ENCODE assay signal across 16 mouse cellular contexts in genomic region chr3:66169873-66170538, GRCm38 (mm10). TPM values are rescaled to one million over a fixed set of nuclear protein-coding genes. Genes with fewer than 3 reads are reported as not detected.
DNase-seq lines count a peak whose midpoint lies in the region; ATAC-seq and TF ChIP-seq lines count a peak whose summit lies in the region.
"Had no signal": no experiment of that assay in that cellular context is flagged by ENCODE, and none has a peak within 500 bp of the region (broad histone marks: within the 10 kb centered on the region; RNA-seq: fewer than 3 reads in every experiment).

No protein-coding gene starts in this region.

- DNase-seq in neural tube, embryonic 11.5 days (ENCODE audit: low spot score): no peak
- peak; percentile 31 for DNase-seq in embryo, embryonic 9.5 days (ENCODE audit: extremely low spot score)
- DNase-seq in midbrain, embryonic 14.5 days: peak; percentile 12
- no peak for DNase-seq in layer of hippocampus, postnatal 10 days (ENCODE audit: low spot score in 2 of 2)
- DNase-seq in heart, postnatal 14 days: no peak
- DNase-seq in kidney, adult 2 months: no peak
- DNase-seq: cerebellum, adult 11-12 months; cerebellum, postnatal 36 days; heart, adult 18-20 months; kidney, adult 18-20 months; kidney, postnatal 36 days had no signal

- TF ChIP-seq POLR2A in kidney, adult 2 months (IDR thresholded peaks at IDR 0.05; ENCODE audit: low read depth, low read length): no peak

- no peaks in the 10 kb centered on the region for H3K36me3 ChIP-seq in neural tube, embryonic 11.5 days (ENCODE audit: control insufficient read depth, insufficient read depth, low read length)
- H3K36me3 ChIP-seq in neural tube, embryonic 15.5 days: no peaks in the 10 kb centered on the region
- no peaks in the 10 kb centered on the region for H3K36me3 ChIP-seq in hindbrain, embryonic 13.5 days
- no peaks in the 10 kb centered on the region for H3K36me3 ChIP-seq in midbrain, embryonic 14.5 days (ENCODE audit: control insufficient read depth, insufficient read depth, low read length)
- no peaks in the 10 kb centered on the region; the same call in 1 of the 2 replicates for H3K36me3 ChIP-seq in kidney, adult 2 months (ENCODE audit: control insufficient read depth, insufficient read depth, low read length)
- H3K36me3 ChIP-seq: embryonic facial prominence, embryonic 15.5 days; limb, embryonic 15.5 days had no signal

- no peaks in the 10 kb centered on the region for H3K9me3 ChIP-seq in neural tube, embryonic 11.5 days (ENCODE audit: control insufficient read depth, low read length)
- no peaks in the 10 kb centered on the region for H3K9me3 ChIP-seq in neural tube, embryonic 15.5 days (replicated peaks)
- H3K9me3 ChIP-seq in hindbrain, embryonic 13.5 days: no peaks in the 10 kb centered on the region
- no peaks in the 10 kb centered on the region for H3K9me3 ChIP-seq in midbrain, embryonic 14.5 days (ENCODE audit: control insufficient read depth, low read length)
- H3K9me3 ChIP-seq: embryonic facial prominence, embryonic 15.5 days; limb, embryonic 15.5 days had no signal

- H3K4me3 ChIP-seq in neural tube, embryonic 11.5 days (ENCODE audit: low read depth, low read length): no peak overlapping the region
- H3K4me3 ChIP-seq in neural tube, embryonic 15.5 days (replicated peaks): no peak overlapping the region
- no peak overlapping the region for H3K4me3 ChIP-seq in hindbrain, embryonic 13.5 days
- no peak overlapping the region for H3K4me3 ChIP-seq in midbrain, embryonic 14.5 days (replicated peaks; ENCODE audit: low read depth, low read length)
- no peak overlapping the region for H3K4me3 ChIP-seq in kidney, adult 2 months (ENCODE audit: insufficient read depth, low read depth, low read length)
- H3K4me3 ChIP-seq: embryonic facial prominence, embryonic 15.5 days; limb, embryonic 15.5 days had no signal

- H3K27me3 ChIP-seq in neural tube, embryonic 11.5 days (ENCODE audit: control insufficient read depth, insufficient read depth, low read length): no peaks in the 10 kb centered on the region
- H3K27me3 ChIP-seq in neural tube, embryonic 15.5 days (replicated peaks): no peaks in the 10 kb centered on the region
- no peaks in the 10 kb centered on the region for H3K27me3 ChIP-seq in hindbrain, embryonic 13.5 days
- H3K27me3 ChIP-seq in midbrain, embryonic 14.5 days (ENCODE audit: control insufficient read depth, insufficient read depth, low read length): no peaks in the 10 kb centered on the region
- no peaks in the 10 kb centered on the region for H3K27me3 ChIP-seq in kidney, adult 2 months (replicated peaks; ENCODE audit: control insufficient read depth, insufficient read depth, low read length)
- H3K27me3 ChIP-seq: embryonic facial prominence, embryonic 15.5 days; limb, embryonic 15.5 days had no signal

- TF ChIP-seq CTCF in kidney, adult 2 months (conservative IDR thresholded peaks at IDR 0.05; ENCODE audit: insufficient read depth, insufficient read length, low read depth, low read length): no peak

- peak; percentile 41; the same call in 1 of the 2 replicates for ATAC-seq in neural tube, embryonic 11.5 days (ENCODE audit: insufficient read depth, low FRiP score, low TSS enrichment)
- no peak; the same call in 1 of the 2 replicates for ATAC-seq in neural tube, embryonic 15.5 days (ENCODE audit: low FRiP score)
- ATAC-seq in hindbrain, embryonic 13.5 days (ENCODE audit: low FRiP score): peak; percentile 65; the same call in 1 of the 2 replicates
- 0 out of 2 replicates have a peak, but pooled peaks have one; percentile 53 for ATAC-seq in midbrain, embryonic 14.5 days (ENCODE audit: low FRiP score, low TSS enrichment)

- WGBS in neural tube, embryonic 11.5 days: 72% methylated on average over 3 of the region's 3 CpGs
- WGBS in neural tube, embryonic 15.5 days: 47% methylated on average over 3 of the region's 3 CpGs
- 28% methylated on average over 3 of the region's 3 CpGs for WGBS in hindbrain, embryonic 13.5 days
- WGBS in midbrain, embryonic 14.5 days: 34% methylated on average over 3 of the region's 3 CpGs
- WGBS in kidney, adult 2 months: 90% methylated on average over 3 of the region's 3 CpGs

- no peaks in the 10 kb centered on the region for H3K4me1 ChIP-seq in neural tube, embryonic 11.5 days (ENCODE audit: control insufficient read depth, insufficient read depth, low read length)
- peaks cover 4% of the 10 kb centered on the region; the same call in 1 of the 2 replicates for H3K4me1 ChIP-seq in neural tube, embryonic 15.5 days
- peaks cover 5% of the 10 kb centered on the region; the same call in 1 of the 2 replicates for H3K4me1 ChIP-seq in hindbrain, embryonic 13.5 days (replicated peaks)
- no peaks in the 10 kb centered on the region for H3K4me1 ChIP-seq in midbrain, embryonic 14.5 days (ENCODE audit: control insufficient read depth, insufficient read depth, low read length)
- H3K4me1 ChIP-seq in kidney, adult 2 months (ENCODE audit: control insufficient read depth, insufficient read depth, low read length): no peaks in the 10 kb centered on the region

- no peak overlapping the region for H3K9ac ChIP-seq in neural tube, embryonic 11.5 days (ENCODE audit: low read length)
- H3K9ac ChIP-seq in neural tube, embryonic 15.5 days (replicated peaks): no peak overlapping the region
- no peak overlapping the region for H3K9ac ChIP-seq in hindbrain, embryonic 13.5 days
- H3K9ac ChIP-seq in midbrain, embryonic 14.5 days (replicated peaks; ENCODE audit: low read length): no peak overlapping the region
- H3K9ac ChIP-seq: embryonic facial prominence, embryonic 15.5 days; limb, embryonic 15.5 days had no signal

- H3K27ac ChIP-seq in neural tube, embryonic 11.5 days (ENCODE audit: low read depth, low read length): no peak overlapping the region
- no peak overlapping the region for H3K27ac ChIP-seq in neural tube, embryonic 15.5 days (replicated peaks)
- H3K27ac ChIP-seq in hindbrain, embryonic 13.5 days: no peak overlapping the region
- no peak overlapping the region for H3K27ac ChIP-seq in midbrain, embryonic 14.5 days (replicated peaks; ENCODE audit: low read depth, low read length)
- H3K27ac ChIP-seq in kidney, adult 2 months (ENCODE audit: insufficient read depth, low read depth, low read length): no peak overlapping the region
- H3K27ac ChIP-seq: embryonic facial prominence, embryonic 15.5 days; limb, embryonic 15.5 days had no signal

- intact Hi-C loops in heart, postnatal 14 days (cut with DNase I): no loop called here

- H3K4me2 ChIP-seq in neural tube, embryonic 11.5 days (ENCODE audit: low read depth): no peak overlapping the region
- H3K4me2 ChIP-seq in neural tube, embryonic 15.5 days: no peak overlapping the region
- no peak overlapping the region for H3K4me2 ChIP-seq in hindbrain, embryonic 13.5 days
- H3K4me2 ChIP-seq in midbrain, embryonic 14.5 days (ENCODE audit: low read length): no peak overlapping the region
- H3K4me2 ChIP-seq: embryonic facial prominence, embryonic 15.5 days; limb, embryonic 15.5 days had no signal

RNA-seq across cellular contexts. Expression of gene Ptx3, which starts 49.7 kb away (rescaled TPM):
- 21.2 and 23.3 TPM in 2 replicates for polyA plus RNA-seq in neural tube, embryonic 11.5 days (2014; fragmentation: Nextera tagmentation; extraction: Ambion mirVana)
- 2.9 and 3.1 TPM in 2 replicates for polyA plus RNA-seq in neural tube, embryonic 15.5 days (2015; fragmentation: Nextera tagmentation; extraction: Ambion mirVana)
- 8.8 and 9.6 TPM in 2 replicates for polyA plus RNA-seq in hindbrain, embryonic 13.5 days (2015; fragmentation: Nextera tagmentation; extraction: Ambion mirVana)
- polyA plus RNA-seq in midbrain, embryonic 14.5 days (2014; fragmentation: Nextera tagmentation; extraction: Ambion mirVana): 9.0 and 9.8 TPM in 2 replicates
- 1 to 10 TPM; 8.3 to 9.8 TPM for total RNA-seq in layer of hippocampus, postnatal 10 days (2021)
- total RNA-seq in heart, postnatal 14 days (2021): 1 to 10 TPM; 1.9 to 2.2 TPM
- 0.41 and 0.62 TPM in 2 replicates for polyA plus RNA-seq in kidney, adult 2 months (2012; rRNA removed)
- total RNA-seq: neutrophil, adult 5-6 weeks had no signal

Comparison
In these comparisons a context has a peak if more than half of its experiments do, and no peak if none do; other contexts are left out.
1. DNase-seq: peak in embryo, embryonic 9.5 days (single experiment) and midbrain, embryonic 14.5 days (single experiment); none in neural tube, embryonic 11.5 days (single experiment), layer of hippocampus, postnatal 10 days (0 of 2), heart, postnatal 14 days (0 of 2) and kidney, adult 2 months (single experiment).